Mouse (Mus musculus) brain, adult 2 months (tissue): ENCODE data around the gene Wnk3.
"Not testable (repeated sequence)": the region's sequence is repeated elsewhere in the genome, so short reads cannot be mapped to it uniquely, and the experiment has no call there.

Experiments
- DNase-seq: peaks from one replicate; pipeline ENCODE4 v3.0.0; 2011; ENCODE audit warnings: low read depth, low spot score

Gene Wnk3

DNA sequence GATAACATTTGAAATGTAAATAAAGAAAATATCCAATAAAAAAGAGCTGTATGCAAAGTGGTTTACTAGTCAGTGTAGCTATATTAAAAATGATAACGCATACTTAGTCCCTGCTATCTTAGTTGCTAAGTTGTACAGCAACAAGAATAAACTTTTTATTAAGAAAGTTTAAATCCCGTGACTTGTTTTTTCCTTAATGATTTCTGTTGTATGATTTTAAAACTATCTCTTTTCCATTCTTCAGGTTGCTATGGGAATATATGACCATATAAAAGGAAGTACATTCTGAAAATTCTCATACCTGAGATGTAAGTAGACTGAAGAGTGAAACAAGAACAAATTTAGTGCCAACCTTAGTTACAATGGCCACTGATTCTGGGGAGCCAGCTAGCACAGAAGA, at the start of gene Wnk3:
TSS of gene Wnk3 (plus strand) at position 301 of the 400 bp plus-strand sequence.
- no peak for DNase-seq

DNA sequence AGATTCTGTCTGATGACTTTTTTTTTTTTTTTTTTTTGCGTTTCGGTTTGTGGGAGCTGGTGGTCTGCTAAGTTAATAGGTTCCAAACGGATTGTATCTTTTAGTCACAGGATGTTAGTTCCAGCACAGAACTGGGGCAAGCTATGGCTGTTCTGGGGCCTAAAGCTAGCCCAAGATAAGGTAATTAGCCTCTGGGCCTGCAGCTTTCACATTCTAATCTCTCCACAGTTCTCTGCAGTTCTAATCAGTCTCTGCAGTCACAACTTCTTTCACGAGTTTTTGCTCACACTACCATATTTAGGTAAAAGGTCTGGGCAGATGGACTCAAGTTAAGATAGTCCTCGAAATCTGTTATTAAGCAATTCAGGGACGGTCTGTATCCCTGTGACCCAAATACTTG, 39.5 kb upstream of the Wnk3 start:
- DNase-seq = no peak

DNA sequence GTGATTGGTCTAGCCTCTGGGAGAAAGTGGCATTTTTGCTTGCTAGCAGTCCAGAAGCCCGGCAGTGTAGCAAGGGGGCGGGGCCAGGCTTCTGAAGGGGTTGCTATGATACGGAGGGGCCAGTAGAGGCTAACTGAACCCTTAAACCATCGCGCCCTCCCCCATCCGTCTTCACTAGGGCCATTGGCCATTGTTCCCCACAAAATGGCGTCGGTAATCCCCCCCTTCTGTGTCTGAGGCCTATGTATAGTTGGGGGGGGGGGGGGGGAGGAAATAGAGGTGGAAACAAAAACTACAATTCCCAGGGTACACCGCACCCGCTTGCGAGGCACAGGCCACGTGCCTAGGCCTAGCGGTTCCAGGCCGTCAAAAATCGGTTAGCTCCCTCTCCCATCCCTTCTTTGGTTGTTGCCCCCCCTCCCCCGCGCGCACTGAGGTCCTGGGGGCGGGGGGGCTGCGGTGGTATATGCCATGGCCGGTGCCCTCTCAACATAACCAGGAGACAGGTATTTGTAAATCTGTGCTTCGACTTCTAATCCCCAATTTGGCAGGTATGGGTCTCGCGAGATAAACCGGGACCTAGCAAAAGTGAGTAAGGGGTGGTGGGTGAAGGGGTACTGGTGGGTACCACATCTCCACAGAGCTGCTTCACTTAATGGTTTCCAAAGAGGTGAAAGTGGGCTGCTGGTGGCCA, 29.3 kb upstream of the Wnk3 start:
- DNase-seq = peak; percentile 89

DNA sequence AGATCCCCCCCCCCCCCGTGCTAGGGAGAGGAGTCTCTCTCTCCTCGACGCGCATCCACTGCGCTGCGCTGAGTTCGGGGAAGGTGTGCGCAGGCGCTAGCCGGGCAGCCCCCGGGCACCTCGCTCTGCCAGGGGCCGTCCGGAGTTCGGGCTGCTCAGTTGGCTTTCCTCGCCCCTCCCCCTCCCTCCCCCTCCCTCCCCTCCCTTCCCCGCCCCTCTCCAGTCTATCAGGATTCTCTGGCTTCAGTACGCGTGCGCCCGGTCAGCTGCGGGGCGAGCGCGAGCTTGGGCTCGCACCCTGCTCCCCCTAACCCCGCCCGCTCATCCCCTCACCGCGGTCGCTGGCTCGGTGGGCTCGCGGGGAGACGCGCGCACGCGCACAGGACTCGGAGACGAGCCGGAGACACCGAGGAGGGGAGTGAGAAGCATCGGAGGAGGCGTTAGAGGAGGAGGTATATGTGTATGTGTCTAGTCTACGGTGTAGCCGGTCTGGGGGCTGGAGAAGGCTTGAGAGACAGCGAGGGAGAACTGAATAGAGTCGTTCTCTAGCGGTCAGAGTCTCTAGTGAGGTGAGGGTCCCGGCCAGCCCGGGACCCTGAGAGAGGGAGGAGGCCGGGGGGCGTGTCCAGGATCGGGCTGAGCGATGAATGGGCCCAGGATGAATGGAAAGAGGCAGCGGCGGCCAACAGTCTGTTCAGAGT, 28.5 kb upstream of the Wnk3 start:
- peak; percentile 85 for DNase-seq

DNA sequence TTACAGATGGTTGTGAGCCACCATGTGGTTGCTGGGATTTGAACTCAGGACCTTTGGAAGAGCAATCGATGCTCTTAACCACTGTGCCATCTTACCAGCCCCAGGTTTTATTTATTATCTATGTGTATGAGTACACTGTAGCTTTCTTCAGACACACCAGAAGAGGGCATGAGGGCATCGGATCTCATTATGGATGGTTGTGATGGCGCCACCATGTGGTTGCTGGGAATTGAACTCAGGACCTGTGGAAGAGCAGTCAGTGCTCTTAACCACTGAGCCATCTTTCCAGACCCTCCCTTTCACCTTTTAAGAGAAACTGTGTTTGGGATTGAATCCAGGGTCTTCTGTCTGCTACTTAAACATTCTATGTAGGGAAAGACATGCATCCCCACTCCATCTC, 24.7 kb upstream of the Wnk3 start:
- DNase-seq = not testable (repeated sequence)

DNA sequence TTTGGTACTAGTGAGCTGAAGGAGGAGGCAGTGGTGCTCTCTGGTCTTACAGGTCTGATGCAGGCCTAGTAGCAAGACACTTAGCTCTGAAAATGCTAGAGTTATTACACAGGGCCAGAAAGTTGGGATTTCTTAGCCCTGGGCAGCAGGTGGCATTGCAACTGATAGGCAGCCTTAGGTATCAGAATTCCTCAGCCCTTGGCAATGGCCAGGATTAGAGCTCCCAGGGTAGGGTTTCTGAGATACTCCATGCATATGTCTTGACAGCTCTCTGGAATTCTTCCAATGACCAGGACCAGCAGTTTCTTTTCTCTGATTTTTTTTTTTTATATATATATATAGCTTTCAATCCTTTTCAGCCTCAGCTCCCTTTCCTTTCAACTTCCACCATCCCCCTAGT, 100.5 kb downstream of the Wnk3 start:
- DNase-seq = no peak

DNA sequence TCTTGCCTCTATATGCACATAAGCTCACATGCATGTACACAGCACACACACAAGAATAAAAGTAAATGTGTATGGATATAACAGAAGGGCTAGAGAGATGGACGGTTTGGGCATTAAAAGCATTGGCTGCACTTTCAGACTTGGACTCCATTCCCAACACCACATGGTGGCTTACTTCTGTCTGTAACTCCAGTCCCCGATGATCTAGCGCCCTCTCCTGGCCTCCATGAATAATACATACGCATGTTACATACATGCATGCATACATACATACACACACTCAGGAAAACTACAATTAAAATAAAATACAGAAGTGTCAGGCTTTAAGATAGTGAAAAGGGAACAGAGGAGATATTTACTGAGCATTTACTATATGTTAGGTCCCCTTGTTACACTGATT, 115.9 kb downstream of the Wnk3 start:
- no peak for DNase-seq

DNA sequence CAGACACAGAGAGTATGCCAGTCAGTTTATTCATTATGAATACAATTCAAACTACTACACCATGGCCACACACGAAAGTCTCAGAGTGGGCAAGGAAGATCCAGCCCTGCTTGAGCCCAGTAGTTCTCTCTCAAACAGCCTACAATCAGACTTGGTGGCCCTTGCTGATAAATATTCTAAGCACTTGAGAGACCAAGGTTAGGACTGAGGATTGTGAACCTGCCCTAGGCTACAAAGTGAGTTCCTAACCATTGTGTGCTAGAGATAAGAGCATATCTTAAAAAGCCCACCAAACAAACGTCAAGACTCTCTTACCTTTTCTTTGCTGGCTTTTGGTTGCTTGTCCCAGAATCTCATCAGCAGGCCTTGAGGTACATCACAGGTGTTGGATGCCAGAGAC, 135.7 kb downstream of the Wnk3 start:
- no peak for DNase-seq

DNA sequence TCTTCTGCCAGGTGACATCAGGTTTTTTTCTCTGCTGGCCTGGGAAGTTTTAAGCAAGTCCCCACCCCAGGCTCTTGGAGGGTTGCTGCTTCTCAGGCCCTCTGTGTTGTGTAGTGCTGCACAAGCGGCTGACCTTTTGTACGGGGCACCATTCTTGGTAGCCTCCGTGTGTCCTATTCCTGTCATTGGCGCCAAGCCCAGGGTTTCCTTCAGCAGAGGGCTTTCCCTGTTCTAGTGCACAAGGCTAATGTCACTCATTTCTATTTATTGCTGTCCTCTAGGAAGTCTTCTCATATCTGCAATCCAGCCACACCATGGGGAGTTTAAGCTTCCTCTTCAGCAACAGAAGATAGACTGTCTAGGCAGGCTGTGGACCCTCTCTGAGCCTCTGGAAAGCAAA, 139.9 kb downstream of the Wnk3 start:
- peak; percentile 10 for DNase-seq

DNA sequence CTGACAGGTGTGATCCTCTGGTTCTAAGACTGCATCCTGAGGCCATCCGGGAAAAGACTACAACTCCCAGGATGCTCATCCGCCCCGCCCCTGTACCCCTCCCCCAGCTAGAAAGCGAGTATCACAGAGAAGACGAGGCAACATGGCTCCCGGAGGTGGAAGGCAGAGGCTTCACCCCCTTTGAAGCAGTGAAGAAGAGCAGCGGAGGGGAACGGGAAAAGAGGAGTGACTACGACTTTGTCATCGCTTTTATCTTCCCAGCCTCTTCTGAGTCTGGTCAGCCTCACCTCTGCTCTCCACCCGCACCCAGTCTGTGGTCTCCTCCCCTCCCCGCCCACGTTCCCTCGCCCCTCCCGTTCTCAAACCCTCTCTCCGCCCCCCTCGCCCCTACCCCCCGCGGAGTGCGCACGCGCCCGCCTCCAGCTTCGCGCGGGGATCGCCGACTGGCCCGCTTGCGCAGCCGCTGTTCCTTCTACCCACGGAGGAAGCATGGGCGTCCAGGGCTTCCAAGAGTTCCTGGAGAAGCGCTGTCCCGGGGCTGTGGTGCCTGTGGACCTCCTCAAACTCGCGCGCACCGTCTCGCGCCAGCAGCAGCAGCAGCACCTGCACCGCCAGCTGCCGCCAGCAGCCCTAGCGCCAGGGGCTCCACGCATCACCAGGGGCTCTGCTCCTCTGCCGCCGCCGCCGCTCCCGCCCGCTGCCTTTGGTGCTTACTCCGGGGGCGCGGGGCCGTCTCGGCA, 146.1 kb downstream of the Wnk3 start, which contains the start of gene Fam120c:
TSS of gene Fam120c (plus strand) at position 415 of the 740 bp plus-strand sequence.
- DNase-seq = peak; percentile 93

DNA sequence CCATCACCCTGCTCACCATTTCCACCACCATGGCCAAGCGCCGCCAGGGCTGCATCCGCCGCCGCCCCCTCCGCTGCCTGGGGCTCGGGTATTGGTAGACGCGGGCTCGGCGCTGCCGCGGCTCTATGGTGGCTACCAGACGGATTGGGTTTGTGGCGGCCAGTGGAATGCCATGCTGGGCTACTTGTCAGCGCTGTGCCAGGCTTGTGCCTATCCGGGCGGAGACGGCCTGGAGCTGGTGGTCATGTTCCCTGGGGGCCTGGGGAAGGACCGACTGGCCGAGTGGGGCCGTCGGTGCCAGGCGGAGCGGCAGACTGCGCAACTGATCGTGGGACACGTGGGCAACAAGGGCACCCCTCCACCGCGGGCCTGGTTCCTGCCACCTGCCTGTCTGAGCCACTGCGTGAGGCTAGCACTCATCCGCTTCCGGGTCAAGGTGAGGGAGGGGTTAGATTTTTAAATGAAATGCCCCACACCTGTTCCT, 146.7 kb downstream of the Wnk3 start:
- DNase-seq = peak; percentile 78

DNA sequence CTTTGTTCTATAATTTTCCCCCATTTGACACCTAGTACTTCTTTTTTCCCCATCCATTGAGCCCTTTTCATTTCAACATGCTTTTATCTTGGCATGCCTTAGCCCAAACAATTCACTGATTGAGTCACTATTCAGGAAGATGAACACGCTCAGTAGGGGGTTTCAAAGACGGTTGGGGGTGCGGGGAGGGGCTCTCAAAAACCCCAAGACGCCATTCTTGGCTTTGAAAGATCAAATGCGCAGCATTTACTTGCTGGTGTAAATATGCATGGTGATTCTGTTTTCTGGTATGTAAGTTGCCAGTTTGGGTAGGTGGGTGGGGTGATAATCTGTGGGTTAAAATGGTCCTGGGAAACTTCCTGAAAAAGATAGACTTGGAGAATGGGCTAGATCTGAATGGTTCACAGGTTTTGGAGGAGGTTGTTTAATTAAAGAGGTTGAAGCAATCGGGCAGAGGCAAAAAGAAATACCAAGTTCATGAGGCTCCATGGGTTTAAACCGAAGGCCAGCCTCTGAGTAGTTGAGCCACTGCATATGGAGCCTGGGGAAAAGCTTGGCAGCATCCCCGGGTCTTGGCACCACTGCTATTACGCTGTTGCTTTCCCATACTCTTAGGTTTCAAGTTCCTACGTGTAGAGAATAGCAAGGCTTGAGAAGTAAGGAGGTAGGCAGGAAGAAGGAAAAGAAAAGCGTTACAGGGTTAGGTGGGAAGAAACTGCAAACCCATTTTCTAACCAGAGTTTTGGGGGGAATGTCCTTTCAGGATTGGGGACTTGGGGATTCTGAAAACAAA, 147.7 kb downstream of the Wnk3 start:
- peak; percentile 46 for DNase-seq

DNA sequence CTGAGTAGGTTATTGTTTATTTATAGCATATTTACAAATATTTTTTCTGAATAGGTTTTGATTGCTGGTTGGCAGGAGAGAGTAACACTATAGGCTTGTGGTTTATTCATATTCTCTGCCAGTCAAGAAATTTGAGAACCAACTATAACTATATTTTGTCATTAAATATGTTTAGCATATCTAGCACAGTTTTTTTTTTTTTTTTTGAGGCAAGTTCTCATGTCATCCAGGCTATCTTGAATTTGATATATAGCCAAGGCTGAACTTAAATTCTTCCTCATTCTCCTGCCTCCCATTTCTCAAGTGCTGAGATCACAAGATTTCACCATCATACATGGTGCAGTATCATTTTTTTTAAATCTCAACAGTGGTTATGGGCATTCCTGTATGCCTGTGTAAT, 149.4 kb downstream of the Wnk3 start:
- no peak for DNase-seq

DNA sequence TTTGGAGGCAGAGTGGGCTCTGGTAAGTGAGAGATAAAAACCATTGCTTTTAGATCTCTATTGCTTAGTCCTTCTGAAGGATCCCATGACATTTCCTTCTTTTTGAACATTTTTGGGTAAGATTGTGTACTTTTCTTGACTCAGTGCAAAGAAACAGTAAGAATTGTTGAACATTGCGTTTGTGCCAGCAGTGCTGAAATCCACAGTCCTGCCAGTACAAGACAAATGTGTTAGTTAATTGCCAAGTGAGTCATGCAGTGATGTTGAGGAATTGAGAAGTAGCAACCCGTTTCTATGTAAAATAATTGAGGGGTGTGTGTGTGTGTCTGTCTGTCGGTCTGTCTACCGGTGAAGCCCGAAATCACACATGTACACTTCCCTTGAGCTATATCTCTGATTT, 151.4 kb downstream of the Wnk3 start:
- peak; percentile 62 for DNase-seq
